In the genomic region with DNA sequence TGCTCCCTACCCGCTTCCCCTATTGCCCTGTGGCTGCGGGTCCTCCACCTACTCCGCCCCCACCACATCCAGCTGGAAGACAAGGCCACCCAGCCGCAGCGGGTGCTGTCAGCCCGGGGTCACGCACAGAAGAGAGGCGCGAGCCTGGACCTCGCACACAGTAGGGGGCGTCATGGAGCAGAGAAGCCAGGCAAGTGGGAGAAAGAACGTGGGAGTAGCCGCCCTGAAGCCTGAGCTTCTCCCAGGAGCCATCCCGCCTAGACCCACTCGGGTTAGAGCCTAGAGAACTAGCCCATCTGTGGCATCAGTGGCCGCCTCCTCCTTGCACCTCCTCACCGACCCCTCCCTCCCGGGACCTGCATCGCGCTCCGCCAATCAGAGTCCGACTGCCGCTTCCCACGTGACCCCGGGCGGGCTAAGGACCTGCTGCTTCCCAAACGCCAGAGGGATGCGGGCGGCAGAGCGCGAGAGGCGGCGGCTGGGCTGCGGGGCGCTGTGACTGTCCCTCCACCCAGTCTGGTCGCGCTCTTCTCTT, we compare ENCODE assay signal across 8 mouse cellular contexts. TPM values are rescaled to one million over a fixed set of nuclear protein-coding genes. Genes with fewer than 3 reads are reported as not detected.
DNase-seq lines count a peak whose midpoint lies in the region; ATAC-seq lines count a peak whose summit lies in the region.

No protein-coding gene starts in this region.

- peak overlapping the region; percentile 60 for H3K4me3 ChIP-seq in embryonic facial prominence, embryonic 12.5 days

- H3K27me3 ChIP-seq in embryonic facial prominence, embryonic 12.5 days, result peaks cover 34% of the 10 kb centered on the region

- peak; percentile 75 for DNase-seq in adrenal gland, postnatal 25 days
- peak; percentile 81 to 86 for DNase-seq in heart, adult 18-20 months
- peak; percentile 37 for DNase-seq in kidney, adult 11 months
- DNase-seq in left cerebral cortex, postnatal 25 days (ENCODE audit: low spot score in 2 of 2), result peak; percentile 94 to 98
- DNase-seq in right cerebral cortex, postnatal 36 days (ENCODE audit: low spot score in 2 of 2), result peak; percentile 94 to 96

- H3K9me3 ChIP-seq in embryonic facial prominence, embryonic 12.5 days, result no peaks in the 10 kb centered on the region

- under 1% methylated on average over 37 of the region's 37 CpGs for WGBS in embryonic facial prominence, embryonic 12.5 days

- peak overlapping the region; percentile 53 for H3K9ac ChIP-seq in embryonic facial prominence, embryonic 12.5 days

- no peak overlapping the region for H3K27ac ChIP-seq in embryonic facial prominence, embryonic 12.5 days

- H3K4me2 ChIP-seq in embryonic facial prominence, embryonic 12.5 days (replicated peaks), result peak overlapping the region; percentile 100

- peaks cover 4% of the 10 kb centered on the region; the same call in 1 of the 2 replicates for H3K4me1 ChIP-seq in embryonic facial prominence, embryonic 12.5 days

- intact Hi-C loops in left cerebral cortex, postnatal 25 days (cut with DNase I), result loop anchor here (1.0 to 10.0 kb wide), 4 partner anchors 342 to 668 kb away; partner anchors contain the start of gene Nabp1

- ATAC-seq in embryonic facial prominence, embryonic 12.5 days (ENCODE audit: insufficient number of reproducible peaks, insufficient read depth, low FRiP score, low TSS enrichment), result peak; percentile 95
- ATAC-seq in megakaryocyte-erythroid progenitor cell, adult 5-6 weeks (replicated peaks; ENCODE audit: low FRiP score, low TSS enrichment, poor library complexity, severe bottlenecking), result peak; percentile 80
- ATAC-seq in activated CD4-positive, CD25-positive, alpha-beta regulatory T cell, adult 4 months, result no peak

- H3K36me3 ChIP-seq in embryonic facial prominence, embryonic 12.5 days, result no peaks in the 10 kb centered on the region

RNA-seq across cellular contexts. Expression of gene Tmeff2, which starts 26.7 kb away (rescaled TPM):
- total RNA-seq in adrenal gland, postnatal 25 days (2021), result 4.3 and 6.4 TPM in 2 replicates
- polyA plus RNA-seq in embryonic facial prominence, embryonic 12.5 days (2016; fragmentation: Nextera tagmentation; extraction: Ambion mirVana), result 12.4 and 13.9 TPM in 2 replicates
- under 1 TPM; 0.62 to 0.75 TPM for total RNA-seq in heart, adult 18-20 months (2021)
- total RNA-seq in left cerebral cortex, postnatal 25 days (2021), result 10 to 100 TPM; 49.4 to 52.2 TPM
- total RNA-seq in megakaryocyte-erythroid progenitor cell, adult 5-6 weeks (2014; fragmentation: Nextera tagmentation), result not detected in 2 replicates
- not detected in 2 replicates for total RNA-seq in megakaryocyte-erythroid progenitor cell, adult 5-6 weeks (2017)
- polyA plus RNA-seq in activated CD4-positive, CD25-positive, alpha-beta regulatory T cell, adult 4 months (2017; shearing (Covaris generic)), result 1 to 10 TPM in 1 of 2 experiments, not detected in 1; 1.8 TPM

Comparison
In these comparisons a context has a peak if more than half of its experiments do, and no peak if none do; other contexts are left out.
1. DNase-seq: peak in every context shown above with its lines; median percentile 96 in left cerebral cortex, postnatal 25 days; 95 in right cerebral cortex, postnatal 36 days; 84 in heart, adult 18-20 months; 75 in adrenal gland, postnatal 25 days; 37 in kidney, adult 11 months.